Mouse (Mus musculus) heart, adult 2 months (tissue): ENCODE measurements around the gene Rsbn1.

Experiments
- CTCF ChIP-seq: fragments of 200-600 bp; IDR thresholded peaks from 2 replicates; pipeline ENCODE4 v1.8.1; 2022; ENCODE audit warnings: antibody characterized with exemption, mild to moderate bottlenecking, moderate library complexity
- EP300 ChIP-seq: fragments of 200-500 bp; IDR thresholded peaks from 2 replicates; pipeline ENCODE4 v1.6.1; 2011; ENCODE audit warnings: low read depth, low read length, control low read depth; ENCODE audit not compliant: insufficient read depth
- POLR2A ChIP-seq: fragments of 200-500 bp; IDR thresholded peaks from 2 replicates; pipeline ENCODE4 v1.6.1; 2011; ENCODE audit warnings: mild to moderate bottlenecking, low read depth, low read length, control low read depth; ENCODE audit not compliant: insufficient read depth

DNA sequence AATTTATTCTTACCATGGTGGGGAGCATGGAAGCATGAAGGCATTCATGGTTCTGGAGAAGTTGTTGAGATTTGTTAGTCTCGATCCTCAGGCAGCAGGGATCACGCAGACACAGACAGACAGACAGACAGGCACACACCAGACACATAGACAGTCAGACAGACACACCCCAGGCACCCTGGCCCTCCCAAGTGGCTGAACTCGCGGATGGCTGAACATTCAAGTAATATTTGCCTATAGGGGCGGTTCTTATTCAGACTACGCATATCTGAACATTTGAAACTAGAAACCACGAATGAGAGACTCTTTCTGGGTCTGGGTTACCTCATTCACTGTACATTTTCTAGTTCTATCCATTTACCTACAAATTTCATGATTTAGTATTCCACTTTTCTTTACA lies 34.7 kb downstream of the Rsbn1 start:
- TF ChIP-seq POLR2A = no peak
- no peak for TF ChIP-seq CTCF
- TF ChIP-seq EP300 = no peak
